Comparison of ENCODE assay signal across 7 mouse cellular contexts in the genomic region with DNA sequence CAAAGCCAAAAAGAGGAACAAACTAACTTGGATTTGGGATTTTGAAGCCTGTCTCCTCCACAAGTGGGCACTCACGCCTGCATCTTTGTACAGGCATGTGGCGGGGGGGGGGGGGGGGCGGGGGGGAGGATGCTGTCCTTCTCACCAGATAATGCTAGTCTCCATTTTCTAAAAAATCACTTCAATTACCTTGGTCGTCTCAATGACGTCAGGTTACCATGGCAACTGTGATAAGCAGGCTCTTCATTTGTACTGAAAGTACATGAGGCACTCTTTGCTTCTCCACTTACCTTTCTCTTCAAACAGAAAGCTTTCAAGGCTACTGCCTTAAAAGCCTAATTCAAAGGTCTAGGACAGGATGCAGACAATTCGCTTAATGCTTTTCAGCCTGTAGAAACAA. TPM values are rescaled to one million over a fixed set of nuclear protein-coding genes. Genes with fewer than 3 reads are reported as not detected.
DNase-seq lines count a peak whose midpoint lies in the region; ATAC-seq and TF ChIP-seq lines count a peak whose summit lies in the region.

No protein-coding gene starts in this region.

- no peak overlapping the region for H3K4me3 ChIP-seq in hindbrain, embryonic 15.5 days
- no peak overlapping the region for H3K4me3 ChIP-seq in liver, postnatal 0 days (ENCODE audit: low read depth, low read length)

- H3K9me3 ChIP-seq in hindbrain, embryonic 15.5 days: no peaks in the 10 kb centered on the region
- H3K9me3 ChIP-seq in liver, postnatal 0 days (ENCODE audit: low read length): no peaks in the 10 kb centered on the region

- no peak for TF ChIP-seq EP300 in liver, postnatal 0 days (IDR thresholded peaks at IDR 0.05; ENCODE audit: low read depth)

- H3K27me3 ChIP-seq in hindbrain, embryonic 15.5 days: no peaks in the 10 kb centered on the region
- H3K27me3 ChIP-seq in liver, postnatal 0 days (ENCODE audit: insufficient read depth, low read length): no peaks in the 10 kb centered on the region

- ATAC-seq in hindbrain, embryonic 15.5 days (ENCODE audit: low FRiP score, low read depth): no peak
- ATAC-seq in megakaryocyte progenitor cell, adult 5-6 weeks (replicated peaks; ENCODE audit: poor library complexity): peak; percentile 83
- no peak for ATAC-seq in liver, postnatal 0 days
- no peak for ATAC-seq in erythroid progenitor cell, adult 5-6 weeks (replicated peaks; ENCODE audit: low FRiP score, poor library complexity, severe bottlenecking)

- TF ChIP-seq CTCF in liver, postnatal 0 days (IDR thresholded peaks at IDR 0.05; ENCODE audit: low read depth): no peak

- H3K4me1 ChIP-seq in hindbrain, embryonic 15.5 days (replicated peaks): no peaks in the 10 kb centered on the region
- H3K4me1 ChIP-seq in liver, postnatal 0 days (ENCODE audit: insufficient read depth): no peaks in the 10 kb centered on the region

- peak; percentile 4 for DNase-seq in ES-CJ7 (ENCODE audit: low read depth, low spot score)
- peak; percentile 38 for DNase-seq in T-cell, adult 2 months (ENCODE audit: low spot score)
- DNase-seq in liver, postnatal 0 days: no peak
- no peak for DNase-seq in kidney, adult 11 months

- 34% methylated on average over 4 of the region's 6 CpGs for WGBS in hindbrain, embryonic 15.5 days
- WGBS in liver, postnatal 0 days (ENCODE audit: insufficient replicate concordance): 23% methylated on average over 4 of the region's 6 CpGs

- no peaks in the 10 kb centered on the region for H3K36me3 ChIP-seq in hindbrain, embryonic 15.5 days
- no peaks in the 10 kb centered on the region for H3K36me3 ChIP-seq in liver, postnatal 0 days (replicated peaks; ENCODE audit: insufficient read depth, low read length)

- H3K27ac ChIP-seq in hindbrain, embryonic 15.5 days (replicated peaks): 0 out of 2 replicates have a peak overlapping the region, but pooled peaks have one; percentile 38
- H3K27ac ChIP-seq in liver, postnatal 0 days (ENCODE audit: low read depth): no peak overlapping the region

- no peak overlapping the region for H3K9ac ChIP-seq in hindbrain, embryonic 15.5 days
- H3K9ac ChIP-seq in liver, postnatal 0 days (replicated peaks): no peak overlapping the region

- H3K4me2 ChIP-seq in hindbrain, embryonic 15.5 days: no peak overlapping the region
- no peak overlapping the region for H3K4me2 ChIP-seq in liver, postnatal 0 days (ENCODE audit: low read depth, low read length)

RNA-seq across cellular contexts. Expression of a gene that starts 49.1 kb away (rescaled TPM):
- polyA plus RNA-seq in hindbrain, embryonic 15.5 days (2015; fragmentation: Nextera tagmentation; extraction: Ambion mirVana): 78.2 and 87.9 TPM in 2 replicates
- total RNA-seq in megakaryocyte progenitor cell, adult 5-6 weeks (2015): 1.4 TPM in 1 of 2 replicates, not detected in the other
- 5.2 TPM in 1 of 2 replicates, not detected in the other for total RNA-seq in megakaryocyte progenitor cell, adult 5-6 weeks (2017)
- not detected in 2 replicates for polyA plus RNA-seq in liver, postnatal 0 days (2015; fragmentation: Nextera tagmentation; extraction: Ambion mirVana)
- total RNA-seq in erythroid progenitor cell, adult 5-6 weeks (2015; ENCODE audit: low replicate concordance): not detected in 2 replicates
- not detected in 2 replicates for total RNA-seq in erythroid progenitor cell, adult 5-6 weeks (2017; ENCODE audit: low replicate concordance)

Comparison
In these comparisons a context has a peak if more than half of its experiments do, and no peak if none do; other contexts are left out.
1. DNase-seq: peak in ES-CJ7 (single experiment) and T-cell, adult 2 months (single experiment); none in liver, postnatal 0 days (single experiment) and kidney, adult 11 months (single experiment).